Mouse (Mus musculus) MEL (cell line): ENCODE measurements around the gene Cebpz. TPM values are rescaled to one million over a fixed set of nuclear protein-coding genes. Genes with fewer than 3 reads are reported as not detected.

Source experiments
- DNase-seq: peaks from one replicate; pipeline ENCODE4 v3.0.0; 2011; ENCODE audit warnings: low read depth, low spot score
- H3K27ac ChIP-seq: 2 replicates; pipeline ENCODE4 v1.5.1; 2012; ENCODE audit warnings: low read depth, mild to moderate bottlenecking, control low read depth, low read length, moderate library complexity; ENCODE audit not compliant: control insufficient read depth
- H3K27me3 ChIP-seq, 2 experiments: fragments of 150-350 bp in 1 of 2; sonication (generic) in 1 of 2; 2 replicates each; pipeline ENCODE4 v1.6.1; 2012; ENCODE audit warnings: low read length in 2 of 2, mild to moderate bottlenecking in 2 of 2, improper control_type of control experiment in 1 of 2, moderate library complexity in 1 of 2; ENCODE audit not compliant: insufficient read depth in 2 of 2, control insufficient read depth in 1 of 2
- H3K36me3 ChIP-seq, 2 experiments: 2 replicates each; pipeline ENCODE4 v1.6.1; 2012 to 2014; ENCODE audit warnings: low read length in 2 of 2, improper control_type of control experiment in 1 of 2, inconsistent platforms in 1 of 2, mild to moderate bottlenecking in 1 of 2; ENCODE audit not compliant: insufficient read depth in 2 of 2, control insufficient read depth in 1 of 2
- H3K4me1 ChIP-seq, 2 experiments: fragments of 150-350 bp in 1 of 2; sonication (generic) in 1 of 2; 2 replicates each; pipeline ENCODE4 v1.6.1; 2012; ENCODE audit warnings: low read length in 2 of 2, improper control_type of control experiment in 1 of 2, mild to moderate bottlenecking in 1 of 2; ENCODE audit not compliant: insufficient read depth in 2 of 2, control insufficient read depth in 1 of 2
- H3K4me3 ChIP-seq, 2 experiments: fragments of 150-350 bp in 1 of 2; sonication (generic) in 1 of 2; 2 replicates each; pipeline ENCODE4 v1.5.1; 2012; ENCODE audit warnings: low read depth in 2 of 2, low read length in 2 of 2, mild to moderate bottlenecking in 2 of 2, moderate library complexity in 2 of 2, control low read depth in 1 of 2, improper control_type of control experiment in 1 of 2; ENCODE audit not compliant: control insufficient read depth in 1 of 2, insufficient read depth in 1 of 2
- H3K79me2 ChIP-seq: 2 replicates; pipeline ENCODE4 v1.6.1; 2012; ENCODE audit warnings: mild to moderate bottlenecking, low read length, moderate library complexity; ENCODE audit not compliant: control insufficient read depth, poor library complexity, insufficient read depth
- H3K9ac ChIP-seq: 2 replicates; pipeline ENCODE4 v1.6.1; 2012; ENCODE audit warnings: low read depth, mild to moderate bottlenecking, control low read depth, low read length, moderate library complexity; ENCODE audit not compliant: control insufficient read depth, poor library complexity, severe bottlenecking
- H3K9me3 ChIP-seq: fragments of 150-350 bp; sonication (generic); replicated peaks from 2 replicates; pipeline ENCODE4 v1.6.1; 2012; ENCODE audit warnings: mild to moderate bottlenecking, low read length, improper control_type of control experiment, moderate library complexity; ENCODE audit not compliant: insufficient read depth
- BHLHE40 ChIP-seq: IDR thresholded peaks from 2 replicates; pipeline ENCODE4 v1.6.1; 2012; ENCODE audit warnings: low read depth, mild to moderate bottlenecking, inconsistent platforms, low read length, improper control_type of control experiment, borderline replicate concordance
- E2F4 ChIP-seq: IDR thresholded peaks from 2 replicates; pipeline ENCODE4 v1.6.1; 2011; ENCODE audit warnings: low read depth, low read length, improper control_type of control experiment, borderline replicate concordance
- ELF1 ChIP-seq: IDR thresholded peaks from 2 replicates; pipeline ENCODE4 v1.6.1; 2014; ENCODE audit warnings: low read depth, mild to moderate bottlenecking, inconsistent platforms, low read length, improper control_type of control experiment, moderate library complexity
- EP300 ChIP-seq, 2 experiments: IDR thresholded peaks; 2 replicates each; pipeline ENCODE4 v1.6.1; 2011; ENCODE audit warnings: improper control_type of control experiment in 2 of 2, low read length in 2 of 2, low read depth in 1 of 2, mild to moderate bottlenecking in 1 of 2
- ETS1 ChIP-seq: IDR thresholded peaks from 2 replicates; pipeline ENCODE4 v1.6.1; 2012; ENCODE audit warnings: low read depth, mild to moderate bottlenecking, inconsistent platforms, low read length, improper control_type of control experiment, moderate library complexity
- HCFC1 ChIP-seq: IDR thresholded peaks from 2 replicates; pipeline ENCODE4 v1.6.1; 2012; ENCODE audit warnings: low read depth, mild to moderate bottlenecking, inconsistent platforms, low read length, improper control_type of control experiment, moderate library complexity
- KAT2A ChIP-seq: conservative IDR thresholded peaks from 2 replicates; pipeline ENCODE4 v1.6.1; 2012; ENCODE audit warnings: low read depth, low read length, improper control_type of control experiment, inconsistent platforms
- MAZ ChIP-seq: IDR thresholded peaks from 2 replicates; pipeline ENCODE4 v1.6.1; 2012; ENCODE audit warnings: low read depth, mild to moderate bottlenecking, inconsistent platforms, low read length, improper control_type of control experiment
- MYB ChIP-seq: IDR thresholded peaks from 2 replicates; pipeline ENCODE4 v1.6.1; 2011; ENCODE audit warnings: mild to moderate bottlenecking, low read depth, low read length, improper control_type of control experiment
- MYC ChIP-seq: IDR thresholded peaks from 2 replicates; pipeline ENCODE4 v1.6.1; 2011; ENCODE audit warnings: low read depth, mild to moderate bottlenecking, low read length, improper control_type of control experiment, moderate library complexity
- NELFE ChIP-seq: IDR thresholded peaks from 2 replicates; pipeline ENCODE4 v1.6.1; 2011; ENCODE audit warnings: low read depth, low read length, improper control_type of control experiment
- NRF1 ChIP-seq: IDR thresholded peaks from 2 replicates; pipeline ENCODE4 v1.6.1; 2014; ENCODE audit warnings: low read depth, mild to moderate bottlenecking, inconsistent platforms, low read length, improper control_type of control experiment, moderate library complexity; ENCODE audit not compliant: poor library complexity, insufficient read depth, severe bottlenecking
- SMC3 ChIP-seq: IDR thresholded peaks from 2 replicates; pipeline ENCODE4 v1.6.1; 2011; ENCODE audit warnings: low read depth, low read length, improper control_type of control experiment
- TCF12 ChIP-seq: IDR thresholded peaks from 2 replicates; pipeline ENCODE4 v1.6.1; 2014; ENCODE audit warnings: low read depth, mild to moderate bottlenecking, inconsistent platforms, low read length, improper control_type of control experiment, moderate library complexity
- UBTF ChIP-seq: IDR thresholded peaks from 2 replicates; pipeline ENCODE4 v1.6.1; 2012; ENCODE audit warnings: low read depth, mild to moderate bottlenecking, inconsistent platforms, low read length, improper control_type of control experiment, moderate library complexity, borderline replicate concordance; ENCODE audit not compliant: insufficient read depth
- USF1 ChIP-seq: IDR thresholded peaks from 2 replicates; pipeline ENCODE4 v1.6.1; 2014; ENCODE audit warnings: low read depth, mild to moderate bottlenecking, inconsistent platforms, low read length, improper control_type of control experiment, moderate library complexity
- ZKSCAN1 ChIP-seq: IDR thresholded peaks from 2 replicates; pipeline ENCODE4 v1.6.1; 2012; ENCODE audit warnings: low read depth, mild to moderate bottlenecking, inconsistent platforms, low read length, improper control_type of control experiment, moderate library complexity
- polyA plus RNA-seq, 2 experiments: library from polyadenylated mRNA; stranded (reverse) in 1 of 2; unstranded in 1 of 2; fragments of >175 nt in 1 of 2; fragments of >200 nt in 1 of 2; gene quantifications; 2 replicates each; pipeline versions ENCODE4 v1.2.1 to v1.2.4; 2012; ENCODE audit warnings: low replicate concordance in 2 of 2, low read depth in 1 of 2; ENCODE audit not compliant: insufficient read length in 2 of 2, insufficient read depth in 1 of 2, missing spikeins in 1 of 2
- total RNA-seq: library from RNA; depleted of rRNA; stranded (reverse); fragments of 300-350 nt; gene quantifications from 2 replicates; pipeline ENCODE4 v1.2.3, GENCODE M21; 2012

Gene Cebpz
- total and polyA plus RNA-seq, 3 experiments = 69.9 to 128 (median 80.7) TPM

- no peak overlapping the region for H3K27ac ChIP-seq
- no peak overlapping the region for H3K9ac ChIP-seq
- H3K4me1 ChIP-seq = peaks cover 0 to 5% of the 10 kb centered on the region in 2 experiments; a peak in 3 of 4 replicates
- no peak for TF ChIP-seq MYC
- no peak for TF ChIP-seq MYB
- no peak for TF ChIP-seq UBTF
- no peak for TF ChIP-seq TCF12
- no peak for TF ChIP-seq MAZ
- no peak for TF ChIP-seq BHLHE40
- no peak for TF ChIP-seq ZKSCAN1
- TF ChIP-seq HCFC1 = no peak
- no peak for TF ChIP-seq SMC3
- no peak for TF ChIP-seq ETS1
- no peaks in the 10 kb centered on the region for H3K27me3 ChIP-seq
- H3K4me3 ChIP-seq = no peak overlapping the region
- DNase-seq = no peak
- peaks cover 0 to 8% of the 10 kb centered on the region in 2 experiments; a peak in 2 of 4 replicates for H3K36me3 ChIP-seq
- no peaks in the 10 kb centered on the region for H3K9me3 ChIP-seq
- H3K79me2 ChIP-seq = no peaks in the 10 kb centered on the region; the same call in 1 of the 2 replicates
Observed at GRCm38 (mm10) chr17:78909374-78909773, 27.5 kb downstream of the Cebpz start.

GRCm38 (mm10) chr17:78906892-78907291 is 30.0 kb downstream of the Cebpz start, which contains the start of gene Sult6b1:
TSS of gene Sult6b1 (minus strand) at chr17:78906992.
- Histone ChIP-seq H3K9me3 (no peaks in the 10 kb centered on the region), H3K79me2 (no peaks in the 10 kb centered on the region), H3K4me1 (no peaks in the 10 kb centered on the region), H3K9ac (no peak within 1 kb of the TSS), H3K4me3 (no peak within 1 kb of the TSS), H3K27me3 (no peaks in the 10 kb centered on the region), H3K27ac (no peak within 1 kb of the TSS), H3K36me3 (peaks cover 0 to 4% of the 10 kb centered on the region in 2 experiments; a peak in 2 of 4 replicates)
- no peak for DNase-seq
- no peak for TF ChIP-seq NELFE
- no peak for TF ChIP-seq HCFC1
- TF ChIP-seq MYB = no peak
- TF ChIP-seq EP300 (IDR thresholded peaks at IDR 0.05; ENCODE audit: low read depth in 1 of 2, low read length in 2 of 2) = no peak
- TF ChIP-seq USF1 = no peak
- TF ChIP-seq E2F4 = no peak
- TF ChIP-seq NRF1 = no peak
- no peak for TF ChIP-seq MAZ
- TF ChIP-seq ELF1 = no peak
- no peak for TF ChIP-seq KAT2A
- no peak for TF ChIP-seq BHLHE40
